Mouse (Mus musculus) heart, embryonic 16.5 days (tissue): ENCODE data around the gene Eefsec. TPM values are rescaled to one million over a fixed set of nuclear protein-coding genes. Genes with fewer than 3 reads are reported as not detected.
A peak's percentile ranks its signal among the peaks of the same experiment; 100 is the strongest.

Source experiments
- ATAC-seq: fragments of 200-750 bp; cut with Nextera tagmentation; replicated peaks from 2 replicates; pipeline ENCODE4 v1.8.0; 2017; ENCODE audit warnings: moderate number of reproducible peaks; ENCODE audit not compliant: insufficient read depth, low FRiP score; ENCODE audit errors: extremely low read depth
- H3K27ac ChIP-seq: fragments of 300-500 bp; sonication (generic); 2 replicates; pipeline ENCODE4 v1.5.1; 2014; ENCODE audit warnings: mild to moderate bottlenecking, low read length, control low read depth, moderate library complexity
- H3K27me3 ChIP-seq: fragments of 300-500 bp; sonication (generic); 2 replicates; pipeline ENCODE4 v1.6.1; 2014; ENCODE audit warnings: low read length, mixed read lengths; ENCODE audit not compliant: control insufficient read depth, insufficient read depth
- H3K36me3 ChIP-seq: fragments of 300-500 bp; sonication (generic); 2 replicates; pipeline ENCODE4 v1.6.1; 2014; ENCODE audit not compliant: control insufficient read depth, insufficient read depth
- H3K4me1 ChIP-seq: fragments of 300-500 bp; sonication (generic); 2 replicates; pipeline ENCODE4 v1.6.1; 2014; ENCODE audit warnings: low read length, mixed read lengths; ENCODE audit not compliant: control insufficient read depth, insufficient read depth
- H3K4me2 ChIP-seq: fragments of 300-500 bp; sonication (generic); 2 replicates; pipeline ENCODE4 v1.6.1; 2014; ENCODE audit warnings: low read depth, mild to moderate bottlenecking, control low read depth, low read length
- H3K4me3 ChIP-seq: fragments of 300-500 bp; sonication (generic); 2 replicates; pipeline ENCODE4 v1.5.1; 2014; ENCODE audit warnings: mild to moderate bottlenecking, control low read depth, low read length
- H3K9ac ChIP-seq: fragments of 300-500 bp; sonication (generic); 2 replicates; pipeline ENCODE4 v1.6.1; 2014; ENCODE audit warnings: low read length, control low read depth
- H3K9me3 ChIP-seq: fragments of 300-500 bp; sonication (generic); replicated peaks from 2 replicates; pipeline ENCODE4 v1.6.1; 2016; ENCODE audit warnings: low read length; ENCODE audit not compliant: control insufficient read depth
- WGBS: fragments of 180-500 bp; shearing (Covaris S2); extraction: QIAGEN DNeasy Blood & Tissue Kit; methylation state at CpG from one replicate; pipeline ENCODE4 v1.1.7; 2014; 5-methylcytosine and 5-hydroxymethylcytosine counted together
- polyA plus RNA-seq: library from polyadenylated mRNA; unstranded; fragments of >200 nt; fragmentation: Nextera tagmentation; extraction: Ambion mirVana; gene quantifications from 2 replicates; pipeline ENCODE4 v1.2.1, GENCODE M21; 2015

Gene Eefsec
- polyA plus RNA-seq, 1 experiment from 2014 or later = 19.8 TPM

- WGBS = 31% methylated on average over 6 of the region's 6 CpGs
- H3K36me3 ChIP-seq = peaks cover 33% of the 10 kb centered on the region
- no peaks in the 10 kb centered on the region for H3K27me3 ChIP-seq
- peaks cover 20% of the 10 kb centered on the region for H3K4me1 ChIP-seq
- no peaks in the 10 kb centered on the region for H3K9me3 ChIP-seq
- no peak overlapping the region for H3K9ac ChIP-seq
- no peak overlapping the region for H3K27ac ChIP-seq
- no peak overlapping the region for H3K4me2 ChIP-seq
- H3K4me3 ChIP-seq = no peak overlapping the region
- ATAC-seq = no peak
Observed at GRCm38 (mm10) chr6:88480421-88480820, 34.1 kb upstream of the Eefsec start.

GRCm38 (mm10) chr6:88469878-88470277 is 23.5 kb upstream of the Eefsec start:
- H3K27ac ChIP-seq = no peak overlapping the region
- no peak overlapping the region for H3K4me2 ChIP-seq
- no peaks in the 10 kb centered on the region for H3K27me3 ChIP-seq
- H3K36me3 ChIP-seq = peaks cover 26% of the 10 kb centered on the region
- no peak overlapping the region for H3K4me3 ChIP-seq
- H3K9me3 ChIP-seq = no peaks in the 10 kb centered on the region
- WGBS = 73% methylated on average over 6 of the region's 6 CpGs
- no peak for ATAC-seq
- H3K9ac ChIP-seq = no peak overlapping the region
- peaks cover 8% of the 10 kb centered on the region for H3K4me1 ChIP-seq

DNA sequence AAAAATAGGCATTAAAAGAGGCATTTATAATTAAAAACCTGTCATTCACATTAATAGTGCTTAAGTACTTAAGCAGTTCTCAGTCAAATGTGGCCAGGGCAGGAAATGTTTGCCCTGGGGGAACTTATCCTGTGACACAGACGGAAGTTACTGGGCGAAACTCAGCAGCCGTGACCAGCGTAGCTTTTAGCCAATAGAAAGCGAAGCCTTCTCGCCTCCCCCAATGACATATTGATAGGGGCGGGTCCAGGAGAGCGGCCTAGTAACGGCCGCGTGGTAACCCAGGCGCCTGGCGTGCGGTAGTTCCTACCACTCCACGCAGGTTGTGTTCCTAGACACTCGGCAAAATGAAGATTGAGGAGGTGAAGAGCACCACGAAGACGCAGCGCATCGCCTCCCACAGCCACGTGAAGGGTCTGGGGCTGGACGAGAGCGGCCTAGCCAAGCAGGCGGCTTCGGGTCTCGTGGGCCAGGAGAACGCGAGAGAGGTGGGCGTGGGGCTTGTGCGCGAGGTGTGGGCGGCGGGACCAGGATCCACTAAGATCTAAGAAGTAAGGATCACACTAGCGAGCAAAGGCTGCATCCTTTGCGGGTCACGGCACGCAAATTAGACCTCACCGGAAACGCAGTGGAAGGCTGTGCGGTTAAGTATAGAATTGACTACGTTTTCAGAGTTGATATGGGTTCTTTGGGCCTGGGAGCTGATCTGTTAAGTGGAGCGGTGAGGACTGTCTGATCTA is 19.0 kb upstream of the Eefsec start, which contains the start of gene Ruvbl1:
Ruvbl1 (plus strand) TSS at position 229 of the 740 bp plus-strand sequence.
- Histone ChIP-seq H3K4me3 (peak within 1 kb of the TSS; percentile 62), H3K4me1 (peaks cover 8% of the 10 kb centered on the region), H3K36me3 (peaks cover 17% of the 10 kb centered on the region), H3K27me3 (no peaks in the 10 kb centered on the region), H3K9ac (peak within 1 kb of the TSS; percentile 70), H3K4me2 (peak within 1 kb of the TSS; percentile 81), H3K27ac (no peak within 1 kb of the TSS), H3K9me3 (no peaks in the 10 kb centered on the region)
- under 1% methylated on average over 42 of the region's 42 CpGs for WGBS
- peak; percentile 99 for ATAC-seq

- H3K27ac ChIP-seq = no peak overlapping the region
- no peaks in the 10 kb centered on the region for H3K4me1 ChIP-seq
- no peak overlapping the region for H3K4me3 ChIP-seq
- H3K9ac ChIP-seq = no peak overlapping the region
- no peak for ATAC-seq
- 56% methylated on average over 2 of the region's 2 CpGs for WGBS
- H3K36me3 ChIP-seq = no peaks in the 10 kb centered on the region
- no peaks in the 10 kb centered on the region for H3K9me3 ChIP-seq
- no peak overlapping the region for H3K4me2 ChIP-seq
- H3K27me3 ChIP-seq = no peaks in the 10 kb centered on the region
Observed at GRCm38 (mm10) chr6:88454545-88454944, 8.2 kb upstream of the Eefsec start.

GRCm38 (mm10) chr6:88447454-88447853 is 1.1 kb upstream of the Eefsec start:
- Histone ChIP-seq H3K9me3 (no peaks in the 10 kb centered on the region), H3K9ac (no peak overlapping the region), H3K36me3 (no peaks in the 10 kb centered on the region), H3K27me3 (no peaks in the 10 kb centered on the region), H3K27ac (no peak overlapping the region), H3K4me2 (no peak overlapping the region), H3K4me3 (no peak overlapping the region), H3K4me1 (peaks cover 6% of the 10 kb centered on the region; the same call in 1 of the 2 replicates)
- no peak for ATAC-seq
- WGBS = 47% methylated on average over 4 of the region's 4 CpGs

DNA sequence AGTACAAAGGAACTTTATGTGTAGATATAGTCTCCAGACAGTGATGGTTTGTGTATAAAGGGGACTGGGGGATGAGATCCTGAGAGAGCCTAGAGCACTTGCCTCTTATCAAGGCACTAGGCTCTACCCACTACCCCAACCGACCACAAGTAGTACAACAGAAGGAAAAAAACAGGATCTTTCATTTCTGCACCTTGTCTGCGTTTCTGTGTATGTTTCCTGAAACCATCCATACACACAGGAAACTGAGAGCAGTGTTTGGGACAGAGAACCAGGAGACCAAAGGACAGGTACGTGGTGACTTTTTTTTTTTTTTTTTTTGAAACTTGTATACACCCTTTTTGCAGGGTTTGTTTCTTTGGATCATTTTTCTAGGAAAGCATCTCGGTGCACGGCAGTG is 678 bp downstream of the Eefsec start:
- H3K9ac ChIP-seq = peak overlapping the region; percentile 97
- H3K36me3 ChIP-seq = no peaks in the 10 kb centered on the region
- no peak overlapping the region for H3K27ac ChIP-seq
- peak overlapping the region; percentile 92 for H3K4me2 ChIP-seq
- 9% methylated on average over 5 of the region's 5 CpGs for WGBS
- peak overlapping the region; percentile 95 for H3K4me3 ChIP-seq
- no peaks in the 10 kb centered on the region for H3K9me3 ChIP-seq
- no peak for ATAC-seq
- H3K27me3 ChIP-seq = no peaks in the 10 kb centered on the region
- H3K4me1 ChIP-seq = peaks cover 6% of the 10 kb centered on the region; the same call in 1 of the 2 replicates

DNA sequence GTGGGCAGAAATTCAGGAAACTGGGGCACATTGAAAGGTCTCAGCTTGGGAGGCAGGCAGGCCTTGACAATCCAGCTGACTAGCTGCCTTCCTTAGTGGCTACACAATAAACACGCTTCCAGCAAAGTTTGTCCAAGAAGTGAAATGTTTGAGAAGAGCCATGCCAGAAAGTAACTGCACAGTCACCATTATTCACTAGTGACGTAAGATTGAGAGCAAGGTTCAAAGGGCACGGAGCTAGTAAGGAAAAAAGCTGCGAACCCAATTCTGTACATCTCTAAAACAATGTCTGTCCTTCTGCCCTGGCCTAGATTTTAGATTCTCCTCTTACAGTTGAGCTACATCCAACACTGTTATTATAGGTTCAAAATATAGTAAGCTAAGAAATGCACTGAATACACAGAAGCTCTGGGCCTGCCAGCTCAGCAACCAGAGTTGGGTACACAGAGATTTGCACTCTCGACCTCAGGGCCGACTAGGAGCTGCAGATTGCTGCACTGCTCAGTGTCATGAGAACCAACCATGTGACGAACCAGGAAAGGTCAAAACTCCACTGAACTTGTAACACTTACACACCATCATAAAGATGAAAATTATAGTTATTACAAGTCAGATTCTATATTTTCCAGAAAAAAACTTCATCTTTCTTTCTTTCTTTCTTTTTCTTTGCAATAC is 2.1 kb downstream of the Eefsec start:
- Histone ChIP-seq H3K9me3 (no peaks in the 10 kb centered on the region), H3K4me3 (no peak overlapping the region), H3K27me3 (no peaks in the 10 kb centered on the region), H3K4me1 (peaks cover 8% of the 10 kb centered on the region; the same call in 1 of the 2 replicates), H3K27ac (no peak overlapping the region), H3K9ac (no peak overlapping the region), H3K4me2 (no peak overlapping the region), H3K36me3 (no peaks in the 10 kb centered on the region)
- no peak for ATAC-seq
- WGBS = 85% methylated on average over 7 of the region's 7 CpGs

GRCm38 (mm10) chr6:88443446-88443845 is 2.9 kb downstream of the Eefsec start:
- H3K9me3 ChIP-seq = no peaks in the 10 kb centered on the region

DNA sequence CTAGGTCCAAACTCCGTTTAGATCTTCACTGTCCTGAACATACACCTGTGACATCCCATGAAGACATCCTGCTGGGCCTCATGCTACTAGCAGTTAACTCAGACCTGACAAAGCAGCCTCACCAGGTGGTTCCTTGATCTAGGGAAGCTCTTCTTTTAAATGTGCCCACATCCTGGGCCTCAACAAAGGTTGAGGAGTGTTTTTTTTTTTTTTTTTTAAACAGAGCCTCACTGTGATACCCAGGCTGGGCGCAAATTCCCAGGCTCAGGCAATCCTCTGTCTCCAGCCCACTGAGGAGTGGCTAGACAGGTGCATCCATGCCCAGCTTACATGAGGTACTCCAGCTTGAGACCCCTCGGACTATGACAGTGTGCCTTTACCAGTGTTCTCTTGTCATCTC is 3.8 kb downstream of the Eefsec start:
- 81% methylated on average over 3 of the region's 3 CpGs for WGBS
- no peaks in the 10 kb centered on the region for H3K9me3 ChIP-seq
- H3K4me2 ChIP-seq = no peak overlapping the region
- H3K9ac ChIP-seq = no peak overlapping the region
- H3K4me1 ChIP-seq = peaks cover 8% of the 10 kb centered on the region; the same call in 1 of the 2 replicates
- H3K4me3 ChIP-seq = no peak overlapping the region
- ATAC-seq = 0 out of 2 replicates have a peak, but pooled peaks have one; percentile 41
- H3K36me3 ChIP-seq = no peaks in the 10 kb centered on the region
- H3K27ac ChIP-seq = no peak overlapping the region; the same call in 1 of the 2 replicates
- H3K27me3 ChIP-seq = no peaks in the 10 kb centered on the region

More at GRCm38 (mm10) chr6:88443446-88443845, 2.9 kb downstream of the Eefsec start:
- Histone ChIP-seq H3K4me1 (peaks cover 8% of the 10 kb centered on the region; the same call in 1 of the 2 replicates), H3K9ac (no peak overlapping the region), H3K27ac (no peak overlapping the region; the same call in 1 of the 2 replicates), H3K4me2 (no peak overlapping the region), H3K36me3 (no peaks in the 10 kb centered on the region), H3K4me3 (no peak overlapping the region), H3K27me3 (no peaks in the 10 kb centered on the region)
- ATAC-seq = no peak
- WGBS = 74% methylated on average over 3 of the region's 3 CpGs
